Mouse (Mus musculus): Measurements from ENCODE around the gene Colca2.

GRCm38 (mm10) chr9:51327555-51327903 lies 49.2 kb upstream of the Colca2 start:
- TF ChIP-seq CTCF (IDR thresholded peaks at IDR 0.05; ENCODE audit: low read depth) (no peak), EP300 (IDR thresholded peaks at IDR 0.05; ENCODE audit: low read depth) (no peak)

Measured in heart, postnatal 0 days (tissue).